Mouse (Mus musculus) hindbrain, embryonic 10.5 days (tissue): ENCODE measurements at regions not wholly inside any gene's neighbourhood (a gene's known extent, or its start where the extent isn't known, plus 50 kb on each side); places are given as distances from the start of the nearest gene placed in this dataset.
"Not testable (repeated sequence)": the region's sequence is repeated elsewhere in the genome, so short reads cannot be mapped to it uniquely, and the experiment has no call there.

Experiments
- DNase-seq: peaks from one replicate; pipeline ENCODE4 v3.0.0-alpha.2; 2017; ENCODE audit warnings: low spot score
- H3K27ac ChIP-seq: fragments of 300-500 bp; sonication (generic); 2 replicates; pipeline ENCODE4 v1.5.1; 2016; ENCODE audit warnings: mild to moderate bottlenecking, moderate library complexity
- H3K27me3 ChIP-seq: fragments of 300-500 bp; sonication (generic); 2 replicates; pipeline ENCODE4 v1.6.1; 2016; ENCODE audit warnings: mild to moderate bottlenecking; ENCODE audit not compliant: poor library complexity, insufficient read depth, severe bottlenecking
- H3K36me3 ChIP-seq: fragments of 300-500 bp; sonication (generic); 2 replicates; pipeline ENCODE4 v1.6.1; 2016; ENCODE audit warnings: mild to moderate bottlenecking, moderate library complexity
- H3K4me1 ChIP-seq: fragments of 300-500 bp; sonication (generic); replicated peaks from 2 replicates; pipeline ENCODE4 v1.6.1; 2016; ENCODE audit warnings: mild to moderate bottlenecking
- H3K4me3 ChIP-seq: fragments of 300-500 bp; sonication (generic); 2 replicates; pipeline ENCODE4 v1.5.1; 2016; ENCODE audit warnings: mild to moderate bottlenecking, moderate library complexity
- H3K9me3 ChIP-seq: fragments of 300-500 bp; sonication (generic); 2 replicates; pipeline ENCODE4 v1.6.1; 2016; ENCODE audit warnings: mild to moderate bottlenecking, moderate library complexity
- WGBS: fragments of 180-500 bp; shearing (Covaris S2); methylation state at CpG from one replicate; pipeline ENCODE4 v1.1.7; 2016; 5-methylcytosine and 5-hydroxymethylcytosine counted together

DNA sequence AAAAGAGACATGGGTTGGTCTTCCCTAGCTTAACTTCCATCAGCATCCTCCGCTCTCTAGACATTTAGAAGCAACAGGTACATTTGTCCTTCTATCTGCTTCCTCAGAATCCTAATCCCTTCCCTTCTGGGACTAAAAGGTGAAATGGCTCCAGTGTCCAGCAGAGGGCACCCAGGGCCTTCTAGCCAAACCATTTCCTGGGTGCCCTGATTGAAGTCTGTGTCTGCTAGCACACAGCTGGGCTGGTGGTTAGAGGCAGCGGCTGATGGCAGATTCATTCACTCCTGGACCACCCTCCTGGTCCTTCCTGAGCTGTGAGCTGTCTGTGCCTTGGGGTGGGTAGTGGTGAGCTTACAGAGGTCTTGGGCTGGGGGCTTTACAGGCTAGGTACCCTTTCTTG is 76.5 kb upstream of the Col13a1 start:
- H3K4me3 ChIP-seq = no peak overlapping the region
- H3K9me3 ChIP-seq = no peaks in the 10 kb centered on the region
- H3K36me3 ChIP-seq = no peaks in the 10 kb centered on the region
- 47% methylated on average over 2 of the region's 2 CpGs for WGBS
- H3K27me3 ChIP-seq = 0 out of 2 replicates have a peak, but pooled peaks cover 5% of the 10 kb centered on the region
- peak; percentile 35 for DNase-seq
- peaks cover 22% of the 10 kb centered on the region for H3K4me1 ChIP-seq
- no peak overlapping the region for H3K27ac ChIP-seq

DNA sequence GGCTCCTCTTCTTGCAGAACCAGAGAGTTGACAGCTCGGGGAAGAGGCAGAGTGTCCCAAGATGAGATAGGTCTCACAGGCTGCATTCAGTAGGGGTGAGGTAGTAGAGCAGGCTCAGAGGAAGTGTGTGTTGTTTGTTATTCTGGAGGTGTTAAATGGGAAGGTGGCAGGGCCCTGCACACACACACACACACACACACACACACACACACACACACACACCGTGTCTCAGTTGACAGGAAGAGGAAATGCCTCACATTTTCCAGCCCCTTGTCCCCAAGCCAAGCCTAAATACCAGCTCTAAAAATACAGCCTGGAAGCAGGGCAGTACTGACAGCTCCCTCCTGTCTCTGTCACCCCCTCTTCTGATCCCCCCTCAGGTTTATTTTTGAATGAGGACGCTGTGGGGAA is 70.9 kb upstream of the Col13a1 start:
- peak; percentile 20 for DNase-seq
- no peaks in the 10 kb centered on the region for H3K9me3 ChIP-seq
- H3K27me3 ChIP-seq = no peaks in the 10 kb centered on the region
- no peak overlapping the region for H3K27ac ChIP-seq
- no peak overlapping the region for H3K4me3 ChIP-seq
- H3K4me1 ChIP-seq = 0 out of 2 replicates have a peak, but pooled peaks cover 6% of the 10 kb centered on the region
- H3K36me3 ChIP-seq = no peaks in the 10 kb centered on the region
- 49% methylated on average over 3 of the region's 3 CpGs for WGBS

DNA sequence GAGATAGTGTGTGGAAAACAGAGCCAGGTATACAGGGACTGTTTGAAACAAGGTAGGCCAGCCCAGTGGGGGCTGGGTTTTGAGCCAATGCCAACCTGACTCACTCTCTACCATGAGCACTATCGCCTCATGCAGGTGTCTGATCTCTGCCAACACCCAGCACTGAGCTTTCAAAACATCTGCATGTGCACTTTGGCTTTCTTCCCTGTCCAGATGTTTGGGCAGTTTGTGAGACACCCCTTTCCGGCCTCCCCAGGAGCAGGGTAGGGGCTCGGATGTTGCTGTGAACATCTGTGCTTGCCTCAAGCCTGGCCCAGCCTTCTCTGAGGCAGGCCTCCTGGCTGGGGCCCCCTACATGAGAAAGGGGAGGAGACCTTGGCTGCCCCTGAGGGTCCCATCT is 65.5 kb upstream of the Col13a1 start:
- WGBS = 77% methylated on average over 3 of the region's 3 CpGs

DNA sequence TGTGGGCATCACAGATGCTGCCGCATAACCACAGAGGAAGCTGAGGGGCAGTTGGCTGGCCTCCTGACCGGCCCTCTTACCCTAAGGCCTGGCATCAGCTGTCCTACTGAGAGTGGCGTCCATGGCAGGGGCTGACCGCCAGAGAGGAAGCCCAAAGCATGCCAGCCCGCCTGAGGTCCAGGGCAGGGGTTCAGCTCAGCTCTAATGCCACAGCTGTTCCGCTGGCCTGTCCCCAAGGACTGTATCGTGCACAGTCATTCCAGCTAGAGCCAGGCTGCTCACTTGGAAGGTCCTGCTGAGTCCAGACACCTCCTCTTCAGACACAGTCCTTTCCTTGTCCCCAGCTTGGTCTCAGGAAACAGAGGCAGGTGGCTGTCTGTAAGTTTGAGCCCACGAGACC is 61.0 kb upstream of the Col13a1 start:
- H3K27ac ChIP-seq = no peak overlapping the region
- WGBS = 89% methylated on average over 8 of the region's 8 CpGs
- peaks cover 16% of the 10 kb centered on the region for H3K9me3 ChIP-seq
- no peaks in the 10 kb centered on the region for H3K27me3 ChIP-seq
- no peak for DNase-seq
- H3K4me1 ChIP-seq = no peaks in the 10 kb centered on the region; the same call in 1 of the 2 replicates
- no peaks in the 10 kb centered on the region for H3K36me3 ChIP-seq
- no peak overlapping the region for H3K4me3 ChIP-seq

More for the DNA sequence above, 65.5 kb upstream of the Col13a1 start:
- H3K9me3 ChIP-seq = peaks cover 16% of the 10 kb centered on the region
- no peaks in the 10 kb centered on the region for H3K36me3 ChIP-seq
- no peak for DNase-seq
- no peaks in the 10 kb centered on the region for H3K27me3 ChIP-seq
- H3K4me1 ChIP-seq = no peaks in the 10 kb centered on the region; the same call in 1 of the 2 replicates
- H3K27ac ChIP-seq = no peak overlapping the region
- H3K4me3 ChIP-seq = no peak overlapping the region

DNA sequence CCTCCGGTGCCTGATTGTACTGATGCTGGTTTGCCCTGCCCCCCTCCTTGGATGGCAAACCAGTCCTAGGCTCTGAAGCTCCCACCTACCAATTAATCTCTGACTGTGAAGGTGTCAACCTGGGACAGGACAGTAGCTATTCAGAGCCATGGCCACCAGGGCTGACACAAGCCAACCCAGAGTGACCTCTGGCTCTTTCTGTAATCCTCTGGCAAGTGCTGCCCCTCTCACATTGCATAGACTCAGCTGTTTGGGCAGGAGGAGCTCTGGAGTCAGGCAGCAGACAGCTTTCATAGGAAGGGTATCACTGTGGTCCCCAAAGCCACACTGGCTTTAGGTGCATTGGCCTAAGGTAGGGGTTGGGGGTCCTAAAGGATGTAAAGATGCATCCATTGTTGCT is 59.7 kb upstream of the Col13a1 start:
- Histone ChIP-seq H3K4me3 (no peak overlapping the region), H3K27ac (no peak overlapping the region), H3K9me3 (peaks cover 16% of the 10 kb centered on the region), H3K4me1 (peaks cover 5% of the 10 kb centered on the region), H3K36me3 (no peaks in the 10 kb centered on the region), H3K27me3 (no peaks in the 10 kb centered on the region)
- no peak for DNase-seq
- WGBS = 87% methylated on average over 1 of the region's 1 CpGs

DNA sequence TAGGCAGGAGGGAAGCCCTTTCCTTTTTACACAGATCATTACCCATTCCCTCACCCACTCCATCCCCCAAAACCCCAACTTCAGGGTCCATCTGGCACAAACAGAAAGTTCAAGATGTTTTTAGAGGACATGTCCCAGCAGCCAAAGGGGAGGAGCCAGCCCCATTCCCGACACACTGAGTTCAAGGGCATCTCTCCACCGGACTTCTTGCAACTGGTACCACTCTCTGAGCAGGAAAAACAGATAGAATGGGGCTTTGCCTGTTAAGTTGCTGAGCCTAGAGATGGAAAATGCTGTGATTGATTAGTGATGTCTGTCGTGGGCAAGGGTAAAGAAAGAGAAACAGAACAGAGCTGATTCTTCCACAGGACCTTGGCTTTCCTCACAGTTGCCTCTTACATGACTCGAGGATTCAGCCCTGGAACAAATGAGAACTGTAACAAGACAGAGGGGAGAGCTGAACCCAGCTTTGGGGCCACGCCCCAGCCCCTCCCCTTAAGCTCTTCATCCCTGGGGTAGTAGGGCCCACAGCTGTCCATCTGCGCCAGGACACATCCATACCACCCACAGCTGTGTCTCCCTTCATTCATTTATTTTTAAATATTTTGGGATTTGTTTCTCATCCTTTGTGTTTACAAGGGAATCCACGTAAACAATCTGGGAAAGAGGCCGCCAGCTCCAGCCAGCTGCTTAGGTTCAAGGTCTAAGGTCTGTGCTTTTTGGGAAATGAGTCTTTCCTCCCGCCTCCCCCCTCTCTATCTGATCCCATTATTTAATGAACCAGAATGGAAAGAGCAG is 58.7 kb upstream of the Col13a1 start:
- no peak for DNase-seq
- 83% methylated on average over 9 of the region's 9 CpGs for WGBS

DNA sequence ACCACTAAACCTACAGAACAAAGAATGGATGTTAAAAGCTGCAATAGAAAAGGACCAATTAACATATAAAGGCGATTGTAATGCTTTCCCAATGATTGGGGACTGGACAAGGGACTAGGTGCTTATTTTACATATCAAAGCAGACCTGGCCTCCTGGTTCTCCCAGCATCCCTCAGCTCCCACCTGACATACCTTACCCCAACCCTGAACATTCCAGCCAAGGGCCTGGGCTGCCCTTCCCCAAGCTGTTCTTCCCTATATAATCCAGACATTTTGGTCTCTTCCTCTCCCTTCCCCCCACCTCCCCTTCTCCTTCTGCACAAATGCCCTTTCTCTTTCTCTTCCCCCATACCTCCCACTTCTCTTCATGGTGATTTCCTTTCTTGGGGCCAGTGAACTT is 57.9 kb upstream of the Col13a1 start:
- Histone ChIP-seq H3K4me1 (peaks cover 8% of the 10 kb centered on the region; the same call in 1 of the 2 replicates), H3K4me3 (no peak overlapping the region), H3K36me3 (no peaks in the 10 kb centered on the region), H3K27ac (no peak overlapping the region), H3K9me3 (peaks cover 16% of the 10 kb centered on the region), H3K27me3 (no peaks in the 10 kb centered on the region)
- no peak for DNase-seq
- WGBS = 25% methylated on average over 1 of the region's 1 CpGs

More for the DNA sequence above, 58.7 kb upstream of the Col13a1 start:
- Histone ChIP-seq H3K27ac (no peak overlapping the region), H3K27me3 (no peaks in the 10 kb centered on the region), H3K4me1 (peaks cover 8% of the 10 kb centered on the region; the same call in 1 of the 2 replicates), H3K4me3 (no peak overlapping the region), H3K9me3 (peaks cover 16% of the 10 kb centered on the region), H3K36me3 (no peaks in the 10 kb centered on the region)

DNA sequence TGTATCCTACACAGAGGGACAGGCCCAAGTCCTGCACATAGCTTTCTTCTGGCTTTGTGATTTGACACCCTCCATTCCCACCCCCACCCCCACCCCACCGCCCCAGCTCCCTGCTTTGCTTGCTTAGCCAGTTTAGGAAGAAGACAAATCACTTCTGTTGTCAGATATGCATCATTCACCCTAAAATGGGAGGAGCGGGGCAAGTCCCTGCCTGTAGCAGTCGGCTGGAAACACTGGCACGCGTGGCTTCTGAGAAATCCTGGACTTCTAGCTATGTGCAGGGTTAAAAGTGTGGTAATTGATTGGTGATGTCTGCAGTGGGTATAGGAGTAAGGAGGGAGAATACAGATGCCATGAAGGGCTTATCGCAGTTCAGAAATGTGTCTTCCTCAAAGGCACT is 55.4 kb upstream of the Col13a1 start:
- H3K36me3 ChIP-seq = no peaks in the 10 kb centered on the region
- 0 out of 2 replicates have a peak, but pooled peaks cover under 1% of the 10 kb centered on the region for H3K9me3 ChIP-seq
- H3K27me3 ChIP-seq = no peaks in the 10 kb centered on the region
- no peak overlapping the region for H3K4me3 ChIP-seq
- 84% methylated on average over 6 of the region's 6 CpGs for WGBS
- DNase-seq = no peak
- peaks cover 8% of the 10 kb centered on the region; the same call in 1 of the 2 replicates for H3K4me1 ChIP-seq
- no peak overlapping the region for H3K27ac ChIP-seq

DNA sequence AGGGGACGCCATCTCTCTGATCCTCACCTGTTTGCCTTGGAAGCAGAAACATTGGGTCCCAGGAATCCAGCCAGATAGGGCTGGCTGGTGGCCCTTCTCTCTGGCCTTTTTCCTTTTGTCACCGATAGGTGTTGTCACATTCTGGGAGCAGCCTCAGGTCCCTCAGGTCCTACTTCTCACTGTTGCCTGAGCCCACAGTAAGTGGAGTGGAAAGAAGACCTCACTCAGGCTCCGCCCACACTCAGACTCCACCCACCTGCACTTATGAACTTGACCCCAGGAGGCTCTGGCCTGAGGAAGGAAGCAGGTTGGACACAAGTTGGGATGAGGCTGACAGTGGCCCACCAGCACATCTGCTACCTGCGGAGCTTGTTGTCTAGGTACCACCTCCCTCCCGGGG is 54.8 kb upstream of the Col13a1 start:
- Histone ChIP-seq H3K4me1 (peaks cover 8% of the 10 kb centered on the region; the same call in 1 of the 2 replicates), H3K4me3 (no peak overlapping the region), H3K27me3 (no peaks in the 10 kb centered on the region), H3K36me3 (no peaks in the 10 kb centered on the region), H3K9me3 (0 out of 2 replicates have a peak, but pooled peaks cover 2% of the 10 kb centered on the region), H3K27ac (no peak overlapping the region)
- 82% methylated on average over 5 of the region's 5 CpGs for WGBS
- no peak for DNase-seq

DNA sequence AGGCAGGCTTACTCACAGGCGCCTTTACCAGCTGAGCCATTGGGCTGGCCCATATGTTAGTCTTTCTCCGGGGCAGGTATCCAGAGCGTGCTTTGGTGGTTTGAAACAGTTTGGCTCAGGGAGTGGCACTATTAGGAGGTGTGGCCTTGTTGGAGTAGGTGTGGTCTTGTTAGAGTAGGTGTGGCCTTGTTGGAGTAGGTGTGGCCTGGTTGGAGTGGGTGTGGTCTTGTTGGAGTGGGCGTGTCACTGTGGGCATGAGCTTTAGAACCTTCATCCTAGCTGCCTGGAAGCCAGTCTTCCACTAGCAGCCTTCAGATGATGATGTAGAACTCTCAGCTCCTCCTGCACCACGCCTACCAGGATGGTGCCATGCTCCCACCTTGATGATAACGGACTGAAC is 53.1 kb upstream of the Col13a1 start:
- H3K4me1 ChIP-seq, H3K9me3 ChIP-seq, H3K27me3 ChIP-seq, DNase-seq, H3K4me3 ChIP-seq, H3K36me3 ChIP-seq, H3K27ac ChIP-seq: not testable (repeated sequence)
- WGBS = 93% methylated on average over 6 of the region's 6 CpGs

DNA sequence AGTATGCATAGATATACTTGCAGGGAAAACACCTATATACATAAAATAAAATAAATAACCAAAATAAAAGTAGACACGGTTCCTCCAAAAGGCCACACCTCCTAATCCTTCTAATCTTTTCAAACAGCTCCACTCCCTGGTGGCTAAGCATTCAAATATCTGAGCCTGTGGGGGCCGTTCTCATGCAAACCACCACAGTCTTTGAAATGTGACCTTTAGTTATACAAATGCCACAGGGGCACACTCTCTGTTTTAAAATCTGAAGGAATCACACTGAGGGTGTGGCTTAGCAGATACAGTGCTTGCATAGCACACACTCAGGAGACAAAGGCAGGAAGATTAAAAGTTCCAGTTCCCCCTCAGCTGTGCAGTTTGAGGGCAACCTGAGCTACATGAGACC is 50.4 kb upstream of the Col13a1 start:
- Histone ChIP-seq H3K36me3 (no peaks in the 10 kb centered on the region), H3K27ac (no peak overlapping the region), H3K4me1 (peaks cover 10% of the 10 kb centered on the region), H3K9me3 (0 out of 2 replicates have a peak, but pooled peaks cover 2% of the 10 kb centered on the region), H3K4me3 (no peak overlapping the region), H3K27me3 (no peaks in the 10 kb centered on the region)
- 85% methylated on average over 2 of the region's 2 CpGs for WGBS
- no peak for DNase-seq
